1 mouse cellular context compared by ENCODE assay signal in the genomic region with DNA sequence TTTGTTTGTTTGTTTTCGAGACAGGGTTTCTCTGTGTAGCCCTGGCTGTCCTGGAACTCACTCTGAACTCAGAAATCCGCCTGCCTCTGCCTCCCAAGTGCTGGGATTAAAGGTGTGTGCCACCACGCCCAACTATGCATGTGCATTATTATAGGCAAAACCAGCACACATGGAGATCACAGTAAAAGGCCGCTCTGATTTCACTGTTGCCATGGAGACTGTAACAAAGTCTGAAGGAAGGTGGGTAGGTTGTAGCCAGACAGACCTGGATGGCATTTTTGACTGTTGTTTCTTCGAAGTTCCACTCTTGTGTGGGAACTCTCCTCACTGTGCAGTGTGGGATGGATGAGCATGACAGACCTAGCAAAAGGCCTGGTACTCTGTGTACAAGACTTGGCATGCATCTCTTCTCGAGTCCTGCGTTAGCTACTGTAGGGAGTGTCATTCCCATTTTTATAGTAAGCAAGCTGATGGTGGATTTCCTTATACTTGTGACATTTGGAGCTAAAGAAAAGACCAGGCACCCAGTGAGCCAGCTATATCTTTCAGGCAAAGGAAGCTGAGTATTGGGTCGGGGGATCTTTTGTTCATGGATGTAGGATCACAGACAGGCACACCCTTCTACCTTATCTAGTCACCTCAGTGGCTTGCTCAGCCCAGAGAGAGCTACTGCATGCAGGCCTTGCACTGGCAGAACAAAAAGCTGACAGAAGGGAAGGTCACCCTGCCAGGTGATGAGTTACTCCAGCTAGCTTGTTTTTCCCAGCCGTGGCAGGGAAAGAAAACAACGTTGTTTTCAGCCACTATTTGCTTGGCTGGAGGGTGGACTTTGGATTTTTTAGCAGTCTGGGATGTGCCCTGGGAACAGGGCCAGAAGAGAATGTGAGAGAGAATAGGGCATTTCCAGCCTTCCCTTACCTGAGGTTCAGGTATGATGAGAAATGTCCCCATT.
TF ChIP-seq lines count a peak whose summit lies in the region.

No protein-coding gene starts in this region.

TF ChIP-seq in MEL, 35 proteins besides CTCF, POLR2A, EP300 and RAD21 (continued from another document):
- TF ChIP-seq HCFC1 (IDR thresholded peaks at IDR 0.05; ENCODE audit: low read depth, low read length) (no peak), MXI1 (IDR thresholded peaks at IDR 0.05; ENCODE audit: low read depth, low read length) (no peak), SMC3 (IDR thresholded peaks at IDR 0.05; ENCODE audit: low read depth, low read length) (no peak), GATA1 (IDR thresholded peaks at IDR 0.05; ENCODE audit: low read depth, low read length) (no peak), ZC3H11A (IDR thresholded peaks at IDR 0.05; ENCODE audit: low read depth, low read length) (no peak), USF1 (IDR thresholded peaks at IDR 0.05; ENCODE audit: low read depth, low read length) (no peak), POLR2AphosphoS2 (IDR thresholded peaks at IDR 0.05; ENCODE audit: low read length) (no peak), KAT2A (conservative IDR thresholded peaks at IDR 0.05; ENCODE audit: low read depth, low read length) (no peak)
